Mouse (Mus musculus): ENCODE data around the gene Dhrs11.

- TF ChIP-seq CTCF (IDR thresholded peaks at IDR 0.05; ENCODE audit: borderline replicate concordance, control insufficient read depth, extremely low read depth, insufficient read depth, low read length, poor library complexity) (no peak), POLR2A (IDR thresholded peaks at IDR 0.05; ENCODE audit: control insufficient read depth, extremely low read depth, insufficient read depth, low read length, poor library complexity) (no peak)
Measured at GRCm38 (mm10) chr11:84823484-84823897, 5.3 kb downstream of the Dhrs11 start.
